Mouse (Mus musculus) gastrocnemius, adult 18-20 months (tissue): ENCODE data around the gene Fkbpl. TPM values are rescaled to one million over a fixed set of nuclear protein-coding genes. Genes with fewer than 3 reads are reported as not detected.
A peak's percentile ranks its signal among the peaks of the same experiment; 100 is the strongest.

Experiments
- DNase-seq: peaks from one replicate; pipeline ENCODE4 v3.0.0; 2021; ENCODE audit warnings: low spot score
- long read RNA-seq, 2 experiments: library from polyadenylated mRNA; stranded (forward); transcript quantifications; one replicate each; pipeline ENCODE4 v2.0.0; 2021
- total RNA-seq, 2 experiments: library from RNA; stranded (reverse); gene quantifications; 2 replicates each; pipeline ENCODE4 v1.2.3; 2021

The Fkbpl gene
- total RNA-seq = 1 to 10 TPM; 5.7 to 6.0 TPM
- long read RNA-seq, experiment 1, partial matches to known transcripts = 0 of 3 reads
- long read RNA-seq, experiment 1, other reads (novel, unspliced or antisense) = 0 of 3 reads
- long read RNA-seq, experiment 2, transcript Fkbpl-201 (2 exons, 1,270 nt) = major isoform, 7 of 9 reads
- long read RNA-seq, experiment 2, partial matches to known transcripts = 0 of 9 reads
- long read RNA-seq, experiment 2, other reads (novel, unspliced or antisense) = 0 of 9 reads

GRCm38 (mm10) chr17:34644608-34645007 lies at the start of gene Fkbpl:
Gene Fkbpl, plus strand, starts transcription at chr17:34644764.
- DNase-seq = peak; percentile 99

GRCm38 (mm10) chr17:34596098-34596497 lies 48.5 kb upstream of the Fkbpl start:
- no peak for DNase-seq

- no peak for DNase-seq
Observed at GRCm38 (mm10) chr17:34597566-34598095, 46.9 kb upstream of the Fkbpl start, which contains the start of gene Ager. Gene Ager, plus strand, starts transcription at chr17:34597862.

GRCm38 (mm10) chr17:34599891-34600290 lies 44.7 kb upstream of the Fkbpl start:
- no peak for DNase-seq

- DNase-seq = no peak
Observed at GRCm38 (mm10) chr17:34601796-34602195, 42.8 kb upstream of the Fkbpl start.

- DNase-seq = peak; percentile 100
Observed at GRCm38 (mm10) chr17:34603375-34604060, 41.0 kb upstream of the Fkbpl start, which contains the start of gene Rnf5. Gene Rnf5, minus strand, starts transcription at chr17:34603690.

- DNase-seq = peak; percentile 99
Observed at GRCm38 (mm10) chr17:34604061-34604508, 40.5 kb upstream of the Fkbpl start, which contains the start of gene Agpat1. Gene Agpat1, plus strand, starts transcription at chr17:34604262.

- peak; percentile 66 for DNase-seq
Observed at GRCm38 (mm10) chr17:34604511-34605237, 39.9 kb upstream of the Fkbpl start.

- peak; percentile 97 for DNase-seq
Observed at GRCm38 (mm10) chr17:34605609-34606008, 39.0 kb upstream of the Fkbpl start.

GRCm38 (mm10) chr17:34606186-34607039 lies 38.2 kb upstream of the Fkbpl start:
- no peak for DNase-seq

GRCm38 (mm10) chr17:34607997-34608396 lies 36.6 kb upstream of the Fkbpl start:
- no peak for DNase-seq

- DNase-seq = no peak
Observed at GRCm38 (mm10) chr17:34611050-34611449, 33.5 kb upstream of the Fkbpl start.

- no peak for DNase-seq
Observed at GRCm38 (mm10) chr17:34613054-34613645, 31.4 kb upstream of the Fkbpl start.

- no peak for DNase-seq
Observed at GRCm38 (mm10) chr17:34613830-34614229, 30.7 kb upstream of the Fkbpl start.

GRCm38 (mm10) chr17:34615871-34616270 lies 28.7 kb upstream of the Fkbpl start, which contains the start of gene Egfl8:
Gene Egfl8, minus strand, starts transcription at chr17:34615971.
- DNase-seq = no peak

GRCm38 (mm10) chr17:34618999-34619398 lies 25.6 kb upstream of the Fkbpl start:
- peak; percentile 76 for DNase-seq

GRCm38 (mm10) chr17:34621006-34621405 lies 23.6 kb upstream of the Fkbpl start:
- DNase-seq = no peak

GRCm38 (mm10) chr17:34623161-34623560 lies 21.4 kb upstream of the Fkbpl start:
- no peak for DNase-seq

GRCm38 (mm10) chr17:34624981-34625380 lies 19.6 kb upstream of the Fkbpl start:
- no peak for DNase-seq

GRCm38 (mm10) chr17:34626062-34626772 lies 18.3 kb upstream of the Fkbpl start:
- DNase-seq = no peak
